Mouse (Mus musculus): ENCODE results near the gene Retnla. TPM values are rescaled to one million over a fixed set of nuclear protein-coding genes. Genes with fewer than 3 reads are reported as not detected.

Retnla gene
- total and polyA plus RNA-seq, 3 experiments: not detected

- no peak for TF ChIP-seq PAX5 (IDR thresholded peaks at IDR 0.05; ENCODE audit: low read length)
- TF ChIP-seq NRF1 (IDR thresholded peaks at IDR 0.05; ENCODE audit: low read depth, low read length): no peak
- no peak for TF ChIP-seq ETS1 (conservative IDR thresholded peaks at IDR 0.05; ENCODE audit: low read depth, low read length)
- no peak for TF ChIP-seq TCF12 (IDR thresholded peaks at IDR 0.05; ENCODE audit: low read depth, low read length)
- no peak for TF ChIP-seq USF1 (IDR thresholded peaks at IDR 0.05; ENCODE audit: low read depth, low read length)
- TF ChIP-seq MAZ (IDR thresholded peaks at IDR 0.05; ENCODE audit: low read depth, low read length): no peak
- TF ChIP-seq ZNF384 (IDR thresholded peaks at IDR 0.05; ENCODE audit: low read depth, low read length): no peak
- TF ChIP-seq MAFK (IDR thresholded peaks at IDR 0.05; ENCODE audit: insufficient replicate concordance, low read length): no peak
- no peak for TF ChIP-seq SIN3A (IDR thresholded peaks at IDR 0.05; ENCODE audit: low read length)
- TF ChIP-seq EP300 (IDR thresholded peaks at IDR 0.05; ENCODE audit: low read length): no peak
- no peak for TF ChIP-seq RCOR1 (conservative IDR thresholded peaks at IDR 0.05; ENCODE audit: low read depth, low read length)
- TF ChIP-seq MYC (IDR thresholded peaks at IDR 0.05; ENCODE audit: low read depth, low read length): no peak
- TF ChIP-seq JUND (conservative IDR thresholded peaks at IDR 0.05; ENCODE audit: low read depth, low read length): no peak
- no peak for TF ChIP-seq JUN (IDR thresholded peaks at IDR 0.05; ENCODE audit: insufficient read depth, low read depth, low read length)
- no peak for TF ChIP-seq POLR2AphosphoS2 (IDR thresholded peaks at IDR 0.05; ENCODE audit: low read depth, low read length)
- no peak for TF ChIP-seq SMC3 (IDR thresholded peaks at IDR 0.05; ENCODE audit: low read depth, low read length)
- TF ChIP-seq ZC3H11A (IDR thresholded peaks at IDR 0.05; ENCODE audit: low read depth, low read length): no peak
- TF ChIP-seq ZMIZ1 (IDR thresholded peaks at IDR 0.05; ENCODE audit: low read depth, low read length): no peak
- no peak for TF ChIP-seq GABPA (IDR thresholded peaks at IDR 0.05; ENCODE audit: insufficient replicate concordance, low read depth, low read length)
- no peak overlapping the region for H3K4me2 ChIP-seq (ENCODE audit: insufficient read depth, low read depth, poor library complexity, severe bottlenecking)
- H3K79me2 ChIP-seq (replicated peaks; ENCODE audit: control insufficient read depth, extremely low read depth, insufficient read depth, poor library complexity, severe bottlenecking): no peaks in the 10 kb centered on the region
- H3K9me3 ChIP-seq (replicated peaks; ENCODE audit: low read length): peaks cover 19% of the 10 kb centered on the region
- no peaks in the 10 kb centered on the region for H3K27me3 ChIP-seq (replicated peaks)
- no peak for DNase-seq (ENCODE audit: extremely low read depth)
- no peaks in the 10 kb centered on the region for H3K4me1 ChIP-seq (ENCODE audit: control insufficient read depth in 1 of 2, insufficient read depth in 2 of 2)
- no peaks in the 10 kb centered on the region for H3K36me3 ChIP-seq (replicated peaks in 1 of 2; ENCODE audit: control insufficient read depth in 1 of 2, insufficient read depth in 1 of 2, low read length in 1 of 2)
- no peak overlapping the region for H3K9ac ChIP-seq (ENCODE audit: insufficient read depth, low read depth)
- H3K27ac ChIP-seq (ENCODE audit: insufficient read depth, low read depth): no peak overlapping the region
- no peak overlapping the region for H3K4me3 ChIP-seq (replicated peaks in 1 of 3; ENCODE audit: low read depth in 2 of 3, low read length in 2 of 3, poor library complexity in 1 of 3)
- in situ Hi-C loops (cut with MboI; ENCODE audit: low pct_ligation_motif_present, low pct_unique_long_range_greater_than_20kb, low sequenced_read_pairs) (no loop called here), dilution Hi-C loops (cut with MboI; ENCODE audit: extremely low pct_ligation_motif_present, extremely low pct_unique_long_range_greater_than_20kb, low sequenced_read_pairs) (no loop called here)
Measured at GRCm38 (mm10) chr16:48826474-48826873, 15.9 kb upstream of the Retnla start.

GRCm38 (mm10) chr16:48827625-48828024 lies 14.7 kb upstream of the Retnla start:
- no peak overlapping the region for H3K27ac ChIP-seq (ENCODE audit: insufficient read depth, low read depth)
- no peaks in the 10 kb centered on the region for H3K36me3 ChIP-seq (replicated peaks in 1 of 2; ENCODE audit: control insufficient read depth in 1 of 2, insufficient read depth in 1 of 2, low read length in 1 of 2)
- no peaks in the 10 kb centered on the region for H3K4me1 ChIP-seq (ENCODE audit: control insufficient read depth in 1 of 2, insufficient read depth in 2 of 2)
- H3K4me2 ChIP-seq (ENCODE audit: insufficient read depth, low read depth, poor library complexity, severe bottlenecking): no peak overlapping the region
- H3K4me3 ChIP-seq (replicated peaks in 1 of 3; ENCODE audit: low read depth in 2 of 3, low read length in 2 of 3, poor library complexity in 1 of 3): no peak overlapping the region
- dilution Hi-C loops (cut with MboI; ENCODE audit: extremely low pct_ligation_motif_present, extremely low pct_unique_long_range_greater_than_20kb, low sequenced_read_pairs) (no loop called here), in situ Hi-C loops (cut with MboI; ENCODE audit: low pct_ligation_motif_present, low pct_unique_long_range_greater_than_20kb, low sequenced_read_pairs) (no loop called here)
- no peak overlapping the region for H3K9ac ChIP-seq (ENCODE audit: insufficient read depth, low read depth)
- H3K9me3 ChIP-seq (replicated peaks; ENCODE audit: low read length): peaks cover 25% of the 10 kb centered on the region
- DNase-seq (ENCODE audit: extremely low read depth): no peak
- H3K79me2 ChIP-seq (replicated peaks; ENCODE audit: control insufficient read depth, extremely low read depth, insufficient read depth, poor library complexity, severe bottlenecking): no peaks in the 10 kb centered on the region
- TF ChIP-seq PAX5 (IDR thresholded peaks at IDR 0.05; ENCODE audit: low read length) (no peak), TBP (conservative IDR thresholded peaks at IDR 0.05; ENCODE audit: low read depth, low read length) (no peak), TCF12 (IDR thresholded peaks at IDR 0.05; ENCODE audit: low read depth, low read length) (no peak), USF2 (conservative IDR thresholded peaks at IDR 0.05; ENCODE audit: low read depth, low read length) (no peak), EP300 (IDR thresholded peaks at IDR 0.05; ENCODE audit: low read length) (no peak)
- H3K27me3 ChIP-seq (replicated peaks): no peaks in the 10 kb centered on the region
